Mouse (Mus musculus) thymus, adult 18-20 months (tissue): ENCODE data around the gene Ptprm.

ENCODE experiments used
- DNase-seq, 2 experiments: peaks; one replicate each; pipeline ENCODE4 v3.0.0; 2022; ENCODE audit warnings: mixed read lengths in 2 of 2

Gene Ptprm

DNA sequence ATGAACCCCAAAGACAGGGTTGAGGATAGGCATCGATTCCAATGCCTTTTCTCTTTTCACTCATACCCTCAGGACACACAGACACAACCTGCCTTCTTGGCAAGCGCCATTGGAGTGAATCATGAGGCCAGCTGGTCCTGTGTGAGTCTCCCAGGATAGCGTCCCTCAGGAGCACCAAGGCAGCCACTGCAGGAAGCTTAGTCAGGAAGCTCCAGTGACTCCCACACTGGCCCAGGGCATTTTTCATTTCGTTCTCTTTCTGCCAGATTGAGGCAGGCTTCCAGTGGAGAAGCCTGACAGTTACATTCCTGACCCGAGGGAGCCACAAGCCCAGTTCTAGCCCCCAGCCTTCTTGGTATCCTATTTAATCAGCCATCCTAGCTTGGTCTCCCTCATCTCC is 393.3 kb downstream of the Ptprm start:
- no peak for DNase-seq

DNA sequence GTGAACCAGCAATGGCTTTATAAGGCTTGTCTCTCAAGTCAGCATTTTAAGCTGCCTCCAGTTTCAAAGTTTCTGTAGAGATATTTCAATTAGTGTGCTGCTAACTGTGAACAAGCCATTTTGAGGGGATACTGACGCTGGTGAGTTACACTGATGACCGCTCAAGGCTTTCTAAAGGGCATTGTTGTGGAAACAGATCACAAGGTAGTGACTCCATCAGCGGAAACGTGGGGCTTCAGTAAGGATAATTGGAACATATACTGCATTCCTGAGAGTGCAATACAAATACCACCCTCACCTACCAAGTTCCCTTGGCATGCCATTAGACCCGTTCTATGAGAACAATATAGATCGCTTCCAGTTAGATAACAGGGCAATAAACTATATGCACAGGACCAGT is 393.7 kb downstream of the Ptprm start:
- DNase-seq, result no peak

DNA sequence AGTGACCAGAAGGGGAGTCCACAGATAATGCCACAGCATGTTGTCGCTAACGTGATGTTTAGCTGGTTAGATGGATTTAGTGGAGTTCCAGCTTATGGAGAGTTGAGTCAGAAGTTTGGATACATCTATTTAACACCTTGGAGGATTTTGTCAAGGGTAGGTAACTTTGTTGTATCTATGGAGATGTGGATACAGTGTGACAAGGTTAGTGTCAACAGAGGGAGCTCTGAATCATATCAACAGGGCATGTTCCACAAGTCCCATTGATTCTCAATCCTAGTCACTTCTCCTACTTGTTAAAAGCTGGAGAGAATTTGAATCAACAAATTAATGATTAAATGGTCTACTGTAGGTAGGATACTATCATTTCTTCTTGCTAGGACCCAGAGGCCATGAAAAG is 394.4 kb downstream of the Ptprm start:
- no peak for DNase-seq

DNA sequence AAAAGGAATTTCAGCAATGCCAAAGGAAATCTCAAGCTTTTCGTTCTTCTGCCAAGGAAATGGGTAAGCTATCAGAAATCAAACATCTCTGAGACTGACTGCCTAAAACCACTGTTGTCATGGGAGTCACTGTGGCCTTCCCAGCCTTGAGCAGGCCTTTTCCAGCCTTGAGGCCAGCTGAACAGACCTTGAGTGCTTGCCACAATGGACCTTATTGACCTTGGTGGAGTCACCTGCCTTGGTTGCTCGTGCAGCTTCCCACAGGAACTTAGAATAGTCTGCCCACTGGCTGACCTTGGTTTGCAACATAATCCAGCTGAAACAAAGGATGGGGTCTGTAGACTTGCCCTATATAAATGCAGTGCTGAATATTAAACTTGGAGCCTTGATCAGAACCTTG is 395.5 kb downstream of the Ptprm start:
- DNase-seq, result no peak

DNA sequence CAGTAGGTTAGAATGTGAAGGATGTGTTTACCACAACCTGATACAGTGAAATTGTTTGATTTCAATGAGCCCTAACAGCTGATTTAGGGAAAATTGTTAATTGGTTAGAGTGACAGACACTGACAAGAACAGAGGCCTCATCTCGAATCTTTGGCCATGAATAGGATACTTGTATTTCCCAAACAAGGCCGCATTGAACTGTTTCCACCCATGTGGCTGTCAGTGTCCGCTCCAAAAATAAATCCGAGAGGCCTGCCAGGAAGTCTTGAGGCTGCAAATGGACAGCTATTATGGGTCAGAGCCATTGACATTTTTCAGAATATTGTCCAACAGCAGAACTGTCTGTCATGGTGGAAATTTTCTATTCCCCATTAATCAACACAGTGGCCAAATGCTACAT is 409.8 kb downstream of the Ptprm start:
- DNase-seq, result no peak

DNA sequence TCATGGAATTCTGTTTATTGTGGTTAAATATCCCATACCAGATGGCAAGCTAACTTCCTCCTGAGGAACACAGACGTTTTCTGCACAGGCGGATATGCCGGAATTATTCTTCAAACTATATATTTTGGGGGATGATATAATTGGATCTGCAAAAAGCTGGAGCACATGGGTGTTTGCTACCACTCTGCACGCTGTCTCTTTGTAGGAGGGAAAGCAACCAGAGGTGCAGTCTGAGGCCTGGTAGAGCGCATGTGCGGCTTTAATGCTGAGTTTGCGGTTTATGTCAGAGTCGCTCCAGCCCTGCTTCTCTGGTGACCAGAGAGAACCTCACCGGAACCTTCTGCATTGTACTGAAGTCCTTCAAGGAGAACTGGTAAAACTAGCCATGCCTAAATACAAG is 410.7 kb downstream of the Ptprm start:
- no peak for DNase-seq

DNA sequence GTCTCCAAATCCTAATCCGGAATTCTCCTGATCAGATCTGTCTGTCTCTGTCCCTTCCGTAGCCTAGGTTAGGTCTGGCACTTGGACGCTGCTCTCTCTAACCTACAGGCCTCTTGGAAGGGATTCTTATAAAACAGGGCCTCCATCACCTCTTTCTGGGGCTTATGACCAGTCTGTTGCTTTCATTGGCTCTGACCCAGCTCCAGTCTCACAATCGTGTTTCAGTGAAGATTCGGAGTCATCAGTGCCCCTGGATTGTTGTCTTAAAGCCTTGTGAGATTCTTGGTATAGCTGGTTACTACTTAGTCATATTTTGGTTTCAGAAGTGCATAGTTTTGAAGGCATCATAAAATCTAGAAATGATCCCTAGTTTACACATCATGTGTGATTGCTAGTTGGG is 428.6 kb downstream of the Ptprm start:
- no peak for DNase-seq

DNA sequence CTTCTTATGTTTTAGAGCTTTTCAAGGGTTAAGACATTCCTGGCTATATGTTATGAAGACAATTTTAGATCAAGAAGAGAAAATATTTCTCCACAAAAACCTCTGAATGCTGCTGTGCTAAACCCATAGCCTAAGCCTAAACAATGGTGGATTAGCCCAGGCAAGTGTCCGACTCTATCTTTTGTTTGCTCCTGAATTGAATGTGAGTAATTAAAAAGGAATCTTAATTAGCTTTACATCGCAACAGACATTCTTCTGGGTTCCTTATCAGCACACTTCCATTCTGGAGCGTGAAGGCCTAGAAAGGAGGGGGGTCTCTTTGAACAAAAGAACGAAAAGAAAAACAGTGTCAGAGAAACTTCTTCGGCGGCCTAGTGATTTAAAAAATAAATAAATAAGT is 439.6 kb downstream of the Ptprm start:
- DNase-seq, result no peak

DNA sequence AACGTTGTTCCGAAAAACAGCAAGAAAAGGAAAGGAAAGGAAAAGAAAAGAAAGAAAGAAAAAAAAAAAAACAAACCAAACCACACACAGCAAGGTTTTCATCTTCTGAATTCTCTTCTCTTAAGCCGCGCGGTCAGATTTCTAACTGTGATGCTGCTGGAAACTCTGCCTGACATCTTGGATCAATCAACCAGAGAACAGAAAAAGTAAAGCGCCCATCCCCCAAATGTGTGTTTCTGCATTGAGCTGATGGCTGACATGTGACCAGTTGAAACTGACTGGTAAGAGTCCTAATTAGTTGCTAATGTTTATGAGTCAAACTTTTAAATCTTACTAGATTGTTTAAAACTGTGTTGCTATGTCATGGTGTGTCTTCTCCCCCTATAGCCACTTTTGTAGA is 441.7 kb downstream of the Ptprm start:
- no peak for DNase-seq

DNA sequence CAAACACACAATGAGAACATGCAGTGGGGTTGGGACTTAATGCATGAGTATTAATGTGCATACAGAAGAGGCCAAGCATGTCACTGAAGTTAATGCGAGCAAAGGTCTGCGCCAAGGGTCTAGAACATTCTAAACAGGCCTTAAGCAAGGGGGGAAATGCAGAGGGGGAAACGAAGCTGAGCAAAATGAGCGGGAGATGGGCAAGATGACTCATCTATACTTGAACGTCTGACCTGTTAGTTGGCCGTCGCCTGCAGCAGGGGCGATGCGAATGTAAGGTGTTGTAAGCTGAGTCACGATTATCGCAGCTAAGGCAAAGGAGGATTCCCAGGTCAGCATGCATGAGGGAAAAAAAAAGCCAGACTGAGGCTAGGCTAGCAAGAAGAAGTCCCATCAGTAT is 442.1 kb downstream of the Ptprm start:
- no peak for DNase-seq

DNA sequence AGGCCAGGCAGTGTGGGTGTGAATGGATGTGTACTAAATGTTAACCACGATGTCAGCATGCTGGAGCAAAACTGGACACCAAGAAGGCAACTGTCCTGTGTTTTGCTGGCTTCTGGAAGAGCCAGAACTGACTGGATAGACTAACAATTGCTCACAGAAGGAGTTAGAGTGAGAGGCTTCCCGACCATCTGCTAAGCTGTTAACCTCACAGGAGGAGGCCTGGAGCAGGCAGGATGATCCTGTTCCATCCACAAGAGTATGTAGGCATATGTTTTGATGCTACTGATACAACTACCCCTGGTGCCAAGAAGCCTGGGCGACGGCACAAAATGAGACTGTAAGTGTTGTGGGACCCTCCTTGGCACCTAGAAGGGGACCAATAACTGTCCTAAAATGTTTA is 444.4 kb downstream of the Ptprm start:
- no peak for DNase-seq

DNA sequence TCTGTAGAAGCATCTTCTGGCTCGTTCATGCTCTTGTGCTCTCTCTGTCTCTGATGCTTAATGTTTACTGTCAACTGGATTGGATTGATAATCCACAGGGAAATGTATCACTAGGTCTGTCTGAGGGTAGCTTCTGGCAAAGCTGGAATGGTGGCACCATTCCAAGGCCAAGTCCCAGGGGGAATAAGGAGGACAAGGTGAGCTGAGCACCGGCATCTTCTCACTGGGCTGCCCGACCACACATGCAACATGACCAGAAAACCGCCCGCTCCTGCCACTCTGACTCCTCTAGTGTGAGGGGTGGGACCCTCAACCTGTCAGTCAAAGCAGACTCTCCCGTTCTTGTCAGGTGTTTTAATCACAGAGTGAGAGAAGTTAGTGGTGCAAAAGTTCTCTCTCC is 445.3 kb downstream of the Ptprm start:
- DNase-seq, result no peak

DNA sequence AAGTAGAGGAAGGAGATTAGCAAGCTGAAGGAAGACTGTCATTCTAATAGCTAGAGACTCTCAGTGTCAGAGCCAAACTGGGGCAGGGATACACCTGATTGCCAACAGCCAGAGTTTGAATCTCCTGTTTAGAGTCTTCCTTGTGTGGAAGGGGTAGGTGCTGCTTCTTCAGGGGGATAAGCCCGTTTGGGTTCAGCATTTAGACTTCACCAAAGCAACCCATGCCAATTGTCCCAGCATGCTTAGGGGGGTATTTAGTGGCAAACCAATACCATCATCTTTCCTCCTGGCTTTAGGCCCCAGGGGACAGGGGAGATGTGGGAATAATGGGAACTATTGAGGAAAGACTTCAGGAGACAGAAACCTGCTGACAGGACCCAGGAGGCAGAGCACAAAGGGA is 460.1 kb downstream of the Ptprm start:
- no peak for DNase-seq

DNA sequence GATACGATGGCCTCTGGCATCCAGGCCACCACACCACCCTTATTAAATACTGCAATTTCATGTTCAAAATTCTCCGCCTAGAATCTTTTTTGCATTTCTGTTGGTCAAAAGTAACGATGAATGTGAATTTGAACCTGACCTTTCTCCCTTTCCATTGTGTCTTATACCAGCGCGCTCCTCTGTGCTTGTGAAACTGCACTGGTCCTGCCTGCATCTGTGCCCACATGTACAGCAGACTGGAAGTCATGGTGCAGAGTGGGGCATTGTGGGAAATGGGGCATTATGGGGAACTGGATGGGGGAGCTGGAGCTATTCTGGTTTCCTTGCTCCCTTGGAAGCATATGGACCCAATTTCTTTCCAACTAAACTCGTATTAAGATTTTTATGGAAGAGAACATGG is 462.3 kb downstream of the Ptprm start:
- no peak for DNase-seq

DNA sequence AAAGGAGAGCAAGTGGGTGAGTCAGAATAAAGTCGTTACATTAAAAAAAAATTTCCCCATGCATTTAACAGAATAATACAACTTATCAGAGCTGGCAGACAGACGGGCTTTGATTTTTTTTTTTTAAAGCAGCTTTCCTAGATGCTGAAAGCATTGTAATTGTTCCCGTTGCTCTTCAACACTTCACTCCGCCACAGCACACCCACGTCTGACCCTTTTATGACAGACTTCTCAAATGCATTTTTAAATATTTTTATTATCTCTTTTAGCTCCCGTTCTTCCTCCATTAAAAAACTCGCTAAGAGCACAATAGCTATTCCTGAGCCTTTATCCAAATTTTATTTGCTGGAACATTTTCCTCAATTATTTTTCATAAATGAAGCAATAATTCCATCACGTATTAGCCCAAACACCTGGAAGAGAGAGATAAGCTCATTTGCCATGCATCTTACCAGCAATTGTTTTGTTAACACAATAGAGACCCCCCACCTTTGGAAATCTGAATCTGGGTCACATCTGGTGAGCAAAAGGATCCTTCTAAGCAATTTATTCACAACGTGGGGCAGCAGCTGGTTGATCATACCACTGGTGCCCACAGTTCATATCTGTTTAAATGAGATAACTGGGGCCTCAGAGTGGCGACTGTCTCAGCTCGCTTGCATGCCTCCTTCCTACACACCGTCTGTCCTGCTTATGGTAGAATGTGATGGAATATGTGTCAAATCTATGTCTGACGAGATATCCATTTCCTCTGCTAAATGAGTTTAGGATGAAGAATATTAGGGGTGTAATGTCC is 463.0 kb downstream of the Ptprm start:
- DNase-seq, result no peak

DNA sequence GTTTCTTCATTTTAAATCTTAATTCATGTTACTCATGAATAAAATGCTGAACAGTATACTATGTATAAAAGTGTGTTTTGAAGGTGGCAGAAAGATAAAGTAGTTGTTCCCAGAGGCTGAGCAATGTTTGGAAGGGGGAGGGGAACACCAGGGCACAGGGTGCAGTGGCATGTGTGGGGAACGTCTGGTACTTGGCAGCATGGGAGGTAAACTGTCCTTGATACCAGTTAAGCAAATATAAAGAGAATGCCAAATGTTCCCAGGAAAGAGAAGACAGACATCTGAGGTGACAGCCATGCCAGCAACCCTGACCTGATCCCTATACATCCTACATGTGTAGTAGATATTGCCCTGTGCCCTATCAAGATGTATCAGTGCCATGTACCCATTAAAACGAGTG is 472.0 kb downstream of the Ptprm start:
- DNase-seq, result no peak

DNA sequence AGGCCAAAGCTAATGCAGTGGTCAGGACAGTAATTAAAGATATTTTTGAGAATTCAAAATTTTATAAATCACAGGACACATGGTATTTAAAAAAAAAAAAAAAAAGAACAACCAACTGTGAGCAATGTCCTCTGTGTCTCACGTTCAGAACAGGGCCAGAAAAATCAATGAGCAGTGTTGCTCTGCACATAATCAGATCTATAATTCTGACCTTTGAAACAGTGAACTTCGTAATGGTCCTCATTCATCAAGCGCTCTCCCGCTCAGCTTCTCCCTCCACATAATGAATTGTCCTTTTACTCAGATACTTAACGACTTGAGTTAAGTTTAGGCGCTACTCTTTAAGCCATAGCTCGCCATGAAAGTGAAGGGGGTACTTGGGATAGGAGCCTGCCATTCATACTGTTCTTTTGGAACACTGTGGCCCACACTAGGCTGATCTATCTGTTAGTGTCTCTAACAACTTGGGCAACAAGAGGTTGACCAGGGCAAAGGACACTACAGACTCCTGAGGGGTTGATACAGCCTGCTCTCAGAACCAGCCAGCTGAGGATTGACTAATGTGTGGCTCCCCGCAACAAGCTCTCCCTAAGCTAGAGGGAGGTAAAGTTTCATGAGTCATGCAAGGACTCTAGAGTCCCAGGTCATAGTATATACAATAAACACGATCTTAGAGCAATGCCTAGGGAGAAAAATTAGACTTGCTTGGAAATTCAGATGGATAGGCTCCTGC is 473.1 kb downstream of the Ptprm start:
- no peak for DNase-seq

DNA sequence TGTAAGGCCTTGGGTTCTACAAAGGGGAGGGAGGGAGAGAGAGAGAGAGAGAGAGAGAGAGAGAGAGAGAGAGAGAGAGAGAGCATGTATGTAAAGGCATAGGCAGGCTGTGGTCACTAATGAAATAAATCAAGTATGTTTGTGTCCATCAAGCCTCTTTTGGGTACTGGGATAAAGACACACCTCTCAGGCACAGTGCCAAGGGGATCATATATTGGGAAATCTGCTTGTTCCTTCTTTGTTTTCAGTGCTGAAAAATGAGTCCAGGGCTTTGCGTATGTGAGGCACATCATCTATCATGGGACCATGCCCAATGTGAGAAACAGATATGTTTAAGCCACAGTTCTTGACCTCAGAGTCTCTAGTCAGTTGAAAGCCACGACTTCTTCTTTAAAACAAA is 475.1 kb downstream of the Ptprm start:
- no peak for DNase-seq

DNA sequence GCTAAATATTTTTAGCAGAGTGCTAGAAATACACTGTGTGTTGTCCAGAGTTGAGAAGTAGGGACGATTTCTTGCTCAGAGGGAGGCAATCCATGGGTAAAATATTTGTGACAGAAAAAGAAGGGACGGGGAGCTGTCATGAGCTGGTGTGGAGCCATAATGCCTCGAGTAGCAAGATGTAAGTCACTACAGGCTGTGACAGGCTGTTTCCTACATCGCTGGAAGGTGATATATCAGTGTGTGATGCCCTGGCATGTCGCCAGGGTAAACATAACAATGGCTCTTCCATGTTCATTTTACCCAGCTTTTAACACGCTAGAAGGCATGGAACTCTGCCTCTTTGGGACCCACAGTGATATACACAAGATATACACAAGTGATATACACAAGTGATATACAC is 476.7 kb downstream of the Ptprm start:
- DNase-seq, result no peak

DNA sequence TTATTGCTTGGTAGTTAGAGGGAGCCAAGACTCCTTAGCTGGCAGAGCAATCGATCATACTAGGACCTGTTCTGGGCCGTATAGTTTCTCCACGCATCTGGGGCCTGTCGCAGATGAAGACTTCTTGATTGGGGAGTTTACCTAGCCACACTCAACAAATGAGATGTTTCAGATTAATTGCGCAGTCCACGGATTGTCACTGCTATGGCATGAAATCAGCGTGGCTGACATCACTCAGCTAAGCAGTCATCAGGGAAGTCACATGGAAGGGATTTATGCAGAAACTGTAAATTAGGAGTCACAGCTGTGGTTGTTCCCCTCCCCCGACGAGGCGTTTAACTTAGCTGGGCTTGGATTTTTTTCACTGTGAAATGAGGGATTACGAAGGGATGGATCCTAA is 479.4 kb downstream of the Ptprm start:
- DNase-seq, result no peak

DNA sequence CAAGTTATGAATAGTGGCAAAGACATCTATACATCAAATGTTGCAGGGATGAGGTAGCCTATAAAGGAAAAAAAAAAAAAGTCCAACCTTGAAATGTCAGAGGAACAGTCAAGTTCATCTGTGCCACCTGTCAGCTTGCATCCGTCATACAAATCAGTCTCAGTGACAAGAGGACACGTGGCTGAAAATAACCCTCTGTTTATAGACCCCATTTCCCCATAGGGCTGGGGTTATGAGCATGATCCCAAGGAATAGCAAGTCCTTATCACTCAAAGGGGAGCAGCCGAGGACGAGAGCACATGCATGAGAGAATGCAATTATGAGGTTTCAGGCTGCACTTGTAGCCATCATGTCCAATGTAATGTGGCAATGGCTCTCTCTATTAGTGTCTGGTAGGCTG is 482.9 kb downstream of the Ptprm start:
- no peak for DNase-seq

DNA sequence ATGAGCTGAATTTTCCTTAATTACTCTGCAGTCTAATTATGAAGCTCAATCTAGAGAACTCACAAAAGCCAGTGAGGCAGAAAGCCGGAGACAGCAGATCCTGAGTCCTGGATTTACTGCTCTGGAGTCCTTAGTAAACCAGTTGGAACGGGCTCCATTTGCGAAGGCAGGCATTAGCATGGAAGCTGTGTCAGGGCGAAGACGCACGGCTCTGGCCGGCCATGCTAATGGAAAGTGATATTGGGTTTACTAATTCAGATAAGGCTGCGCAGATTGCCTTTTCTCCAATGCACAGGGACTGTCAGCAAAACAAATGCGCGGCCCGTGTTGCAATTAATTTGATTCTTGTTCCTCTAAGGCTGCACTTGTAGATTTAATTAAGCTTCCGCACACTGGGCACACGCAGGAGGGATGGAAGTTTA is 484.7 kb downstream of the Ptprm start:
- no peak for DNase-seq

DNA sequence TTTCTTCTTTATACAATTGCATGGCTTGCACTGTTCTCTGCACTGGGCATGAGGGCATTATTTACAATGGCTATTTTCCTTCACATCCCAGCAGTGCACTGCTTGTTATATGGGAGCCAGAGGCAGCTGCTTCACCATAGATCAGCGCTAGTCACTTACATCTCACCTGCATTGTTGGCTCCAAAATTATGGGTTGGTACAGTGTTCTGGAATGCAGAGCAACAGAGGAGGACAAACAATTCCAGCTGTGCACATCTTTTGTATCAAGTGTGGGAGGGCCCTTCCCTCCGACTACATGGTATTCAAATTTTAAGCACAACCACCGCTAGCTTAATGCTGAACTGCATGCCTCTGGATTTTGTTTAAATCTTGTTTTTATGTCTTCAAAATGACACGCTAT is 489.8 kb downstream of the Ptprm start:
- no peak for DNase-seq

DNA sequence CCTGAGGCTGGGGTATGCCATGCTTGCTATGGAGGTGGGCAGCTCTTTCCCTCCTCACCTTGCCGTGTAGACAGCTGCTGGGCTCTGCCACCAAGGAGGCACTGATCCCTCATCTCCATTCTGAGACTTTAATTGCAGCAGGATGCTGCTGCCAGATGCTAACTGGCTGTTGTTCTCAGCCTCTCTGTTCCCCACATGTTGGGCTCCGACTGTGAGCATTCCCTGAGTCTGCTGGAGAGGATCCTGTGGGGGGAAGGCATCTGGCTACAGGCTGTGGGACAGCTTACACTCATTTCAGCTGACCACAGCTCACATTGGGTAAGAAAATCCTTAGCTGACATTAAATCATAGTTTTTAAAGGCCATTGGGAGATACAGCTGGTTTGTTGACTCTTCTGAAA is 492.7 kb downstream of the Ptprm start:
- DNase-seq, result no peak

DNA sequence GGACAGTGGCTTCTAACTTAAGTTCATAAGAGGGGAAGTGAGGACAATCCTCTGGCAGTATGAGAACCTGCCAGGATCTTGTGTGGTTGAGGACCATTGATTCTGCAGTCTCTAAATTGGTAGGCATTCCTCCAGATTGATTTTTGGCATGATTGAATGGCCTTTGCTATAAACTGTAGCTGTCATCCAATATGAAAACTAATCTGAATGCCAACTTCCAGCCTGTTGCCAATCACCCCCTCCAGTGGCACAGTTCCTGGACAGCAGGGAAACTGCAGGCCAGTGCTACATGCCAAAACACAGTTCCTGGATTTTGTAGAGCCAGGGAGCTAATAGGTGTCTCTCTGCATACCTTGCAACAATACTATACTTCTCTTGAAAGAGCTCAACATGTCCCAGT is 495.5 kb downstream of the Ptprm start:
- DNase-seq, result no peak
